Mouse (Mus musculus) intestine, postnatal 0 days (tissue): ENCODE results near the gene Cd3e. TPM values are rescaled to one million over a fixed set of nuclear protein-coding genes. Genes with fewer than 3 reads are reported as not detected.

Experiments
- ATAC-seq: fragments of 200-750 bp; cut with Nextera tagmentation; 2 replicates; pipeline ENCODE4 v1.8.0; 2017; ENCODE audit warnings: mild to moderate bottlenecking, moderate TSS enrichment, moderate library complexity
- H3K27ac ChIP-seq: fragments of 300-500 bp; sonication (generic); 2 replicates; pipeline ENCODE4 v1.5.1; 2014; ENCODE audit warnings: mild to moderate bottlenecking, low read depth, low read length, moderate library complexity
- H3K27me3 ChIP-seq: fragments of 300-500 bp; sonication (generic); replicated peaks from 2 replicates; pipeline ENCODE4 v1.6.1; 2014; ENCODE audit warnings: low read length, mixed read lengths; ENCODE audit not compliant: control insufficient read depth, insufficient read depth
- H3K36me3 ChIP-seq: fragments of 300-500 bp; sonication (generic); 2 replicates; pipeline ENCODE4 v1.6.1; 2014; ENCODE audit warnings: mild to moderate bottlenecking, moderate library complexity; ENCODE audit not compliant: control insufficient read depth, insufficient read depth
- H3K4me1 ChIP-seq: fragments of 300-500 bp; sonication (generic); replicated peaks from 2 replicates; pipeline ENCODE4 v1.6.1; 2014; ENCODE audit warnings: antibody characterized with exemption, low read length, mixed read lengths; ENCODE audit not compliant: control insufficient read depth, insufficient read depth
- H3K4me2 ChIP-seq: fragments of 300-500 bp; sonication (generic); replicated peaks from 2 replicates; pipeline ENCODE4 v1.6.1; 2014; ENCODE audit warnings: low read depth, mild to moderate bottlenecking, moderate library complexity
- H3K4me3 ChIP-seq: fragments of 300-500 bp; sonication (generic); 2 replicates; pipeline ENCODE4 v1.5.1; 2014; ENCODE audit warnings: low read depth, low read length
- H3K9ac ChIP-seq: fragments of 300-500 bp; sonication (generic); 2 replicates; pipeline ENCODE4 v1.6.1; 2014; ENCODE audit warnings: mild to moderate bottlenecking, low read depth, low read length
- H3K9me3 ChIP-seq: fragments of 300-500 bp; sonication (generic); 2 replicates; pipeline ENCODE4 v1.6.1; 2016; ENCODE audit warnings: mixed run types; ENCODE audit not compliant: control insufficient read depth
- CTCF ChIP-seq: sonication (generic); IDR thresholded peaks from 2 replicates; pipeline ENCODE4 v1.5.1; 2016; ENCODE audit warnings: low read depth, mild to moderate bottlenecking, control low read depth, antibody characterized with exemption, moderate library complexity
- WGBS: fragments of 180-500 bp; shearing (Covaris S2); extraction: QIAGEN DNeasy Blood & Tissue Kit; methylation state at CpG from one replicate; pipeline ENCODE4 v1.1.7; 2014; 5-methylcytosine and 5-hydroxymethylcytosine counted together
- polyA plus RNA-seq: library from polyadenylated mRNA; unstranded; fragments of >200 nt; fragmentation: Nextera tagmentation; extraction: Ambion mirVana; gene quantifications from 2 replicates; pipeline ENCODE4 v1.2.1, GENCODE M21; 2015

The Cd3e gene
- polyA plus RNA-seq, 1 experiment from 2014 or later, result 0.74 TPM

DNA sequence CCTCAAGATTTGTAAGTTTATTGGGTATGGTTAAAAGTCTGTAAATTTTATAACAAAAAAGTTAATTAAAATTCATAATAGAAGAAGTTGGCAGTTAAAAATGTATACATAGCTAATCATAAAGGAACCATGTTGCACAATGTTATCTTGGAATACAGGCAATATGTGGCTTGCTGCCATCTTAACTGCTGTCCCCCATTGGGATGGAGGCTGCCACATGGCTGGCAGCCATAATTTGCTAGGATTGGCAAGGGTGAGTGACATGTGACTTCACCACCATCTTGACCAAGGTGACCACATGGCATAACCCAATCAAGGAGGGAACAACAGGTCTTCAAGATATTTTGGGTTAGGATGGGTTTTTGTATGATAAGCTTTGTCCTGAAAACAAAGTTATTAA, 17.2 kb downstream of the Cd3e start:
- H3K4me1 ChIP-seq, result no peaks in the 10 kb centered on the region
- no peak overlapping the region for H3K27ac ChIP-seq
- no peak for TF ChIP-seq CTCF
- H3K27me3 ChIP-seq, result no peaks in the 10 kb centered on the region
- H3K4me3 ChIP-seq, result no peak overlapping the region
- ATAC-seq, result no peak
- no peaks in the 10 kb centered on the region for H3K36me3 ChIP-seq
- H3K9ac ChIP-seq, result no peak overlapping the region
- no peaks in the 10 kb centered on the region for H3K9me3 ChIP-seq
- H3K4me2 ChIP-seq, result no peak overlapping the region

DNA sequence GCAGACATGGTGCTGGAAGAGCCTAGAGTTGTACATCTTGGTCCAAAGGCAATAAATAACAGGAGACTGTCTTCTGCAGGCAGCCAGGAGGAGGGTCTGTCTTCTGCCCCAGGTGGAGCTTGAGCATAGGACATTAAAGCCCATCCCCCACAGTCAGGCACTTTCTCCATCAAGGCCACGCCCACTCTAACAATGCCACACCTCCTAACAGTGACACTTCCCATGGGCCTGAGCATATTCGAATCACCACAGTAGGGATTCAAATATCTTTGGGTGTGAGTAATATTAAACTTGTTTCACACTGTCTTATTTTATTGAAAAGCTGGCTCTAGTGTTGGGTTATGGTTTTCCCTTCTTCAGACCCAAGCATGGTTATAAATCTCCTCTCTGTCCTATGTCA, 17.6 kb downstream of the Cd3e start:
- H3K36me3 ChIP-seq, result no peaks in the 10 kb centered on the region
- no peak overlapping the region for H3K9ac ChIP-seq
- H3K4me2 ChIP-seq, result no peak overlapping the region
- H3K4me1 ChIP-seq, result no peaks in the 10 kb centered on the region
- no peaks in the 10 kb centered on the region for H3K9me3 ChIP-seq
- H3K27me3 ChIP-seq, result no peaks in the 10 kb centered on the region
- ATAC-seq, result no peak
- no peak overlapping the region for H3K27ac ChIP-seq
- WGBS, result 80% methylated on average over 2 of the region's 2 CpGs
- TF ChIP-seq CTCF, result no peak
- H3K4me3 ChIP-seq, result no peak overlapping the region

DNA sequence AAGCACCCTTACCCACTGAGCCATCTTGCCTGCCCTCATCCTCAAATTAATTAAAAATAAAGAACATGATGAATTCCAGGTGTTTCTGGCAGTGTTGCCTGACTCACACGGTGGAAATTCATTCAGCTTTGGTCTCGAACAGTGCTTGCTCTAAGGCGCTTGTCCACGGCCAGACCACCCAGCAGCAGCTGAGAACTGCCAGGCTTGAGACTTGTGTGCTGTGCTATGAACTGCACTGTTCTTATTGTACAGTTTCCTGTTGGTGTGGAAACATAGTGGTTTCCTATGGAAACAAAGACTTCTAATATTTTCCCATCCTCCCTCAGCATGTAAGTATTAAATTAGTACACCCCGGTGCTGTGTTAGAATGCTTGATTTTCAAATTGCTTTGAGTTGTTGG, 22.5 kb downstream of the Cd3e start:
- no peak for ATAC-seq

DNA sequence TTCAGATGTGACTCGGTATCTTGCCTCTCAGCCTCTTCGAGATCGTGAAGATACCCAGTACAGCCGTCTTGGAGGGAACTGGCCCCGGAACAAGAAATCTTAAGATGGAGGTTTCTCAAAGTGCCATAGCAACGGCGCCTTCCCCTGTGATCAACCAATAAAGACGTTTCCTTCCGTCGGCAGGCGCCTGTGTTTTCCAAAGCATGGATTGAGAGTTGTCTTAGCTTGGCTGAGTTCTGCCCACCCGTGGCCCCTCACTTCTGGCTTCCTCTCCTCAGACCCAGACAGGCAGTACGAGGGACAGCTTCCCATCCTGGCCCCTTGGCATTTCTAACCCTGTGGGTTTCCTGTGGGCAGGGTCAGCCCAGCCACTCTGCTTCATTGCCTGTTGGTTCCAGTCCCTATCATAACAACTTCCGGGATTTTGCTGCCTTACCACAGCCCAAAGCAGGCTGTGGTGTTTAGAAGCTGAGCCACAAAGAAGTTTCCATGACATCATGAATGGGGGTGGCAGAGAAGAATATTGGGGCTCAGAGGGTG, 23.1 kb downstream of the Cd3e start:
- Histone ChIP-seq H3K27ac (no peak overlapping the region), H3K9ac (no peak overlapping the region), H3K4me2 (no peak overlapping the region), H3K9me3 (no peaks in the 10 kb centered on the region), H3K36me3 (no peaks in the 10 kb centered on the region), H3K27me3 (no peaks in the 10 kb centered on the region; the same call in 1 of the 2 replicates), H3K4me1 (no peaks in the 10 kb centered on the region), H3K4me3 (no peak overlapping the region)
- no peak for ATAC-seq
- no peak for TF ChIP-seq CTCF
- 63% methylated on average over 14 of the region's 14 CpGs for WGBS

More for the DNA sequence above, 22.5 kb downstream of the Cd3e start:
- Histone ChIP-seq H3K4me3 (no peak overlapping the region), H3K9ac (no peak overlapping the region), H3K9me3 (no peaks in the 10 kb centered on the region), H3K36me3 (no peaks in the 10 kb centered on the region), H3K27ac (no peak overlapping the region), H3K4me2 (no peak overlapping the region), H3K4me1 (no peaks in the 10 kb centered on the region), H3K27me3 (no peaks in the 10 kb centered on the region; the same call in 1 of the 2 replicates)
- 71% methylated on average over 5 of the region's 5 CpGs for WGBS
- TF ChIP-seq CTCF, result no peak

DNA sequence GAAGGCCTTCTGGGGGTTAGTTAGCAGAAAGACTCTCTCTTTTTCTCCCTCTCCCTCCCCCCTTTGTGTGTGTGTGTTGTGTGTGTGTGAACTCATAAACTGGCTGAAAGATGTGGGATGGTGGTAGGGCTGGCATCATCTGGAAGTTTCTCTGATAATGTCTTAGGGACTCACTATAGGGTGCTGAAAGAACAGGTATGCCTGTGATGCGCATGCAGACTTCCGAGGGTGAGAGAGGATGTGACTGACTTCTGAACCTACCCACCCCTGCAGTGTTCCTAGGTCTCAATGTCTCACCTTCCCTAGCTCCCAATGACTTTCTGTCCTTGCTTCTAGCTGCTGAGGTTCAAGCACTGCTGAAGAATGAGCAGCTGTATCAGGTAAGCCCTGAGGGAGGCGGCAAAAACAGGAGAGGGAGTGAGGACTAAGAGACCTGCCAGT, 23.7 kb downstream of the Cd3e start:
- WGBS, result 69% methylated on average over 3 of the region's 3 CpGs
- no peaks in the 10 kb centered on the region; the same call in 1 of the 2 replicates for H3K27me3 ChIP-seq
- no peak overlapping the region for H3K4me3 ChIP-seq
- H3K36me3 ChIP-seq, result no peaks in the 10 kb centered on the region
- no peaks in the 10 kb centered on the region for H3K4me1 ChIP-seq
- H3K9me3 ChIP-seq, result no peaks in the 10 kb centered on the region
- H3K9ac ChIP-seq, result no peak overlapping the region
- TF ChIP-seq CTCF, result no peak
- ATAC-seq, result no peak
- no peak overlapping the region for H3K27ac ChIP-seq
- H3K4me2 ChIP-seq, result no peak overlapping the region

DNA sequence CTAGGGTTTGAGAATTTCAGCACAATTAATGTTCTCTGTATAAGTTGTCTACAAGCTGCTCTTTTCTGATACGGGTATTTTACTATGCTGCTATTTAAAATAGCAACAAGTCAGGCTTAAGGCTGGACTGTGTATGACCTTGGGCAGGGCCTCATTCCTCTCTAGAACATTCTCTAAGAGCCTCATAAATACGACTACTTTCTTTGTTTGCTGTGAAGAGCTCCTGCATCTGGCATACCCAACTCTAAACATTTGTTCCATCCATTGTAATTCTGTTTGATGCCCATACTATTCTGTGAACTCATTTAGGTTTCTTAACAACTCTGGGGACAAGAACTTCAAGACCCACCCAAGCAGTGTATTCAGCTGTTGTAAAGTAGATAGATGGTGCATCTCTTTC, 26.4 kb downstream of the Cd3e start:
- Histone ChIP-seq H3K27me3 (no peaks in the 10 kb centered on the region; the same call in 1 of the 2 replicates), H3K4me2 (no peak overlapping the region), H3K9me3 (no peaks in the 10 kb centered on the region), H3K36me3 (no peaks in the 10 kb centered on the region), H3K9ac (no peak overlapping the region), H3K4me3 (no peak overlapping the region), H3K27ac (no peak overlapping the region), H3K4me1 (no peaks in the 10 kb centered on the region)
- WGBS, result 57% methylated on average over 2 of the region's 2 CpGs
- ATAC-seq, result no peak
- TF ChIP-seq CTCF, result no peak

DNA sequence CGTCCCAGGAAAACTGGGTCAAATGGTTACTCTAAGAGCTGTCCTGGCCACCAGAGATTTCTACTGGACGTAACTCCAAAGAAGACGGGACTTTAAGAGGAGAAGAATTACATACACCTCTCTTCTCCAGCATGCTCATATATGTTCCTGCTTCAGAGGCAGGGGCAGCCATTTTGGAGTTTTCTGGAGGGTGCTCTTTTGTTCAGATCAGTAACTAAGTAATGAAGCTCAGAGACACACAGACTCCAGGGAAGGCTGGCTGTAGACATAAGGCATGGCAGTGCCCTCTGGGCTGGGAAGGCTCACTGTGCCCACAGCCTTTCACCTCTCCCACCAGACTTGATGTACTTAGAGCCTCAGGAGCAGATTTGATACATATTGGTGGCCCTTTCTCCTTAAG, 26.9 kb downstream of the Cd3e start:
- TF ChIP-seq CTCF, result no peak
- no peak overlapping the region for H3K4me2 ChIP-seq
- 73% methylated on average over 3 of the region's 3 CpGs for WGBS

More for the DNA sequence above, 26.9 kb downstream of the Cd3e start:
- no peak overlapping the region for H3K27ac ChIP-seq
- H3K4me3 ChIP-seq, result no peak overlapping the region
- no peak for ATAC-seq
- no peaks in the 10 kb centered on the region for H3K9me3 ChIP-seq
- H3K27me3 ChIP-seq, result no peaks in the 10 kb centered on the region; the same call in 1 of the 2 replicates
- no peaks in the 10 kb centered on the region for H3K4me1 ChIP-seq
- H3K36me3 ChIP-seq, result no peaks in the 10 kb centered on the region
- no peak overlapping the region for H3K9ac ChIP-seq
